Mouse (Mus musculus) heart, embryonic 16.5 days (tissue): ENCODE measurements around the gene Lgals7. TPM values are rescaled to one million over a fixed set of nuclear protein-coding genes. Genes with fewer than 3 reads are reported as not detected.
A peak's percentile ranks its signal among the peaks of the same experiment; 100 is the strongest.

Source experiments
- ATAC-seq: fragments of 200-750 bp; cut with Nextera tagmentation; replicated peaks from 2 replicates; pipeline ENCODE4 v1.8.0; 2017; ENCODE audit warnings: moderate number of reproducible peaks; ENCODE audit not compliant: insufficient read depth, low FRiP score; ENCODE audit errors: extremely low read depth
- H3K27ac ChIP-seq: fragments of 300-500 bp; sonication (generic); 2 replicates; pipeline ENCODE4 v1.5.1; 2014; ENCODE audit warnings: mild to moderate bottlenecking, low read length, control low read depth, moderate library complexity
- H3K27me3 ChIP-seq: fragments of 300-500 bp; sonication (generic); 2 replicates; pipeline ENCODE4 v1.6.1; 2014; ENCODE audit warnings: low read length, mixed read lengths; ENCODE audit not compliant: control insufficient read depth, insufficient read depth
- H3K36me3 ChIP-seq: fragments of 300-500 bp; sonication (generic); 2 replicates; pipeline ENCODE4 v1.6.1; 2014; ENCODE audit not compliant: control insufficient read depth, insufficient read depth
- H3K4me1 ChIP-seq: fragments of 300-500 bp; sonication (generic); 2 replicates; pipeline ENCODE4 v1.6.1; 2014; ENCODE audit warnings: low read length, mixed read lengths; ENCODE audit not compliant: control insufficient read depth, insufficient read depth
- H3K4me2 ChIP-seq: fragments of 300-500 bp; sonication (generic); 2 replicates; pipeline ENCODE4 v1.6.1; 2014; ENCODE audit warnings: low read depth, mild to moderate bottlenecking, control low read depth, low read length
- H3K4me3 ChIP-seq: fragments of 300-500 bp; sonication (generic); 2 replicates; pipeline ENCODE4 v1.5.1; 2014; ENCODE audit warnings: mild to moderate bottlenecking, control low read depth, low read length
- H3K9ac ChIP-seq: fragments of 300-500 bp; sonication (generic); 2 replicates; pipeline ENCODE4 v1.6.1; 2014; ENCODE audit warnings: low read length, control low read depth
- H3K9me3 ChIP-seq: fragments of 300-500 bp; sonication (generic); replicated peaks from 2 replicates; pipeline ENCODE4 v1.6.1; 2016; ENCODE audit warnings: low read length; ENCODE audit not compliant: control insufficient read depth
- WGBS: fragments of 180-500 bp; shearing (Covaris S2); extraction: QIAGEN DNeasy Blood & Tissue Kit; methylation state at CpG from one replicate; pipeline ENCODE4 v1.1.7; 2014; 5-methylcytosine and 5-hydroxymethylcytosine counted together
- polyA plus RNA-seq: library from polyadenylated mRNA; unstranded; fragments of >200 nt; fragmentation: Nextera tagmentation; extraction: Ambion mirVana; gene quantifications from 2 replicates; pipeline ENCODE4 v1.2.1, GENCODE M21; 2015

The Lgals7 gene
- polyA plus RNA-seq, 1 experiment from 2014 or later = 2.1 TPM

DNA sequence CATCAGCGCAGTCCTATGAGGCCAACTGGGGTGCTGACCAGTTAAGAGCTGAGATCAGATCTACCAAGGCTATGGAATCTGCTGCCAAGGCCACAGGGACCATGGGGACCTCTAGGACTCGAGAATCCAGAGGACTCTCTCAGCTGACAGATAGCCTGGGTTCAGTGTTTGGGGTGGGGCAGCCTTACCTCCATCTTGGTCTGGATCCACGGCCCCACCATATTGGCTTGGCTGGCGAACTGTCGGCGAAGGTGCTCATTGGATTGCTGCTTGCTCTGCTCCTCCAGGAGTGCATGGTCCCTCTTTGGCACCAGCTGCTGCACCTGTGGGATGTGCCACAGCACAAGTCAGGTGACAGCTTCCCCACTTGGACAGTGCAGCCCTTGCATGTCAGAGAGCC, 34.0 kb downstream of the Lgals7 start:
- Histone ChIP-seq H3K9ac (no peak overlapping the region), H3K4me2 (no peak overlapping the region), H3K9me3 (no peaks in the 10 kb centered on the region), H3K27ac (no peak overlapping the region), H3K27me3 (no peaks in the 10 kb centered on the region), H3K36me3 (peaks cover 91% of the 10 kb centered on the region), H3K4me3 (no peak overlapping the region), H3K4me1 (peaks cover 27% of the 10 kb centered on the region)
- no peak for ATAC-seq
- WGBS = 91% methylated on average over 6 of the region's 6 CpGs

DNA sequence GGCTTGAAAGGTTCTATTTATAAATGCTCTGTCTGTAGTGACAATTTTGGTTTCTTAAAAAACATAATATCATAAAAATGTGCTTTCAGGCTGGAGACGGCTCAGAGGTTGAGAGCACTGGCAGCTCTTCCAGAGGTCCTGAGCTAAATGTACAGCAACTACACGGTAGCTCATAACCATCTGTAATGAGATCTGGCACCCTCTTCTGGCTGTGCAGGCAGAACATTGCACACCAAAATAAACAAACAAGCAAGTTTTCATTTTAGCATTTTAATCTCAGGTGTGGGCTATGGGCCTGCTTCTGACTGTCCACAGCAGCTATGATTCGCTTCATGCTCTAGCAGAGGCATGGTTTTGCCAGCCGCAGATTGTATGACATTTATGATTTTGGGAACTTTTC, 36.3 kb downstream of the Lgals7 start:
- Histone ChIP-seq H3K9ac (no peak overlapping the region), H3K4me3 (no peak overlapping the region), H3K4me2 (no peak overlapping the region), H3K36me3 (peaks cover 96% of the 10 kb centered on the region), H3K9me3 (no peaks in the 10 kb centered on the region), H3K4me1 (peaks cover 34% of the 10 kb centered on the region), H3K27me3 (no peaks in the 10 kb centered on the region), H3K27ac (no peak overlapping the region)
- ATAC-seq = no peak
- 73% methylated on average over 4 of the region's 4 CpGs for WGBS

DNA sequence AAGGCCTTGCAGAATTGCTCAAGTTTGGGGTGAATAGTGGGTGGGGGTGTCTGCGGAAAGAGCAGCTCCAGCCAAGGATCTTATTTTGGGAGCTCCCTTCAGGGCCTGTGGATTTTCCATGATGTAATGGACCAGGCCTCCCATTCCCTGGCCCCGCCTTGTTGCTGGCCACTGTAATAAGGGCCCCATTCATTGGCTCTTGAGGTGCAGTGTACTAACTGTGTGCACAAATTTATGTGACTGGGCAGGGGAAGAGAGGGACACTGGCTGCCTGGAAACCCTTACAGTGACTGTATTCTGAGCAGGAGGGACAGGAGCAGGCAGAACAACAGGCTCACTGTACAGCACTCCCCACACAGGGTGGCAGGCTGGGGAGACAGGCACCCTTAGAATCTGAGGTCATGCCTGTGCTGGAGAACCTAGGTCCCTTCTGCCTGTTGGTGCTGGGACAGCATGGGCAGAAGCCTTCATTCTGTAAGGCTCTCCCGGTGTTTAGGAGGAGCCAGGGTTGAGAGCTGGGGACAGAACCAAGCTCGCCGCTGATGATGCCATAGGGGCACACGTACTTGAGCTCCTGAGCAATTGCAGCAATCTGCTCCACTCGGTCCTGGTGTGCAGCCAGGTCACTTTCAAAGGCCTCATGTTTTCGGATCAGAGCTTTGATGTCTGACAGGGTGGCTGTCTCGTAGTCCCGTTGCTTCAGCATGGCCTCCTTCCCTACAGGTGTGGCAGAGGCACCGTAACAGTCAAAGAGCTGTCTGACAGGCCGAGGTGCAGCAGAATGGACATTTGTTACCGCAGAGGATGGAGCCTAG, 37.9 kb downstream of the Lgals7 start:
- no peak overlapping the region for H3K4me2 ChIP-seq
- no peak overlapping the region for H3K4me3 ChIP-seq
- WGBS = 70% methylated on average over 13 of the region's 13 CpGs
- H3K36me3 ChIP-seq = peaks cover 95% of the 10 kb centered on the region
- H3K27me3 ChIP-seq = no peaks in the 10 kb centered on the region
- H3K9me3 ChIP-seq = no peaks in the 10 kb centered on the region
- H3K4me1 ChIP-seq = peaks cover 28% of the 10 kb centered on the region
- H3K27ac ChIP-seq = peak overlapping the region; percentile 76
- peak overlapping the region; percentile 12 for H3K9ac ChIP-seq
- peak; percentile 68 for ATAC-seq

DNA sequence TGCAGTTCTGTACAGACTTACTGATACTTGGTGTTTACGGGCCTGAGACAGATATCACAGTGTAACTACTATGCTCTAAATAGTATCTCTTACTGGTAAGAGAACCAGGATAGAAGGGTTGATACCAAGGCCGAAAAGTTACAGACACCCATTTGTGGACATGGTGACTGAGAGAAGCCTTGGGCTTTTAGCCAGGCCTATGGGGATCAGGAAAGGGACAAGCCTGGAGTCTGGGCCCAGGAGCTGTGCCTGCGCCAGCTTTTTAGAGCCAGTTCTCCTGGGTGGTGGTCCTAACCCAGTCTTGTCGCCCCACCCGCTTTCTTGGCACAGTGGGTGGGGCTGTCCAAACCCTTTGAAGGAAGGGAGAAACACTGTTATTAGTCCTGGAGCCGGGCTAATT, 38.5 kb downstream of the Lgals7 start:
- 0 out of 2 replicates have a peak overlapping the region, but pooled peaks have one; percentile 25 for H3K9ac ChIP-seq

DNA sequence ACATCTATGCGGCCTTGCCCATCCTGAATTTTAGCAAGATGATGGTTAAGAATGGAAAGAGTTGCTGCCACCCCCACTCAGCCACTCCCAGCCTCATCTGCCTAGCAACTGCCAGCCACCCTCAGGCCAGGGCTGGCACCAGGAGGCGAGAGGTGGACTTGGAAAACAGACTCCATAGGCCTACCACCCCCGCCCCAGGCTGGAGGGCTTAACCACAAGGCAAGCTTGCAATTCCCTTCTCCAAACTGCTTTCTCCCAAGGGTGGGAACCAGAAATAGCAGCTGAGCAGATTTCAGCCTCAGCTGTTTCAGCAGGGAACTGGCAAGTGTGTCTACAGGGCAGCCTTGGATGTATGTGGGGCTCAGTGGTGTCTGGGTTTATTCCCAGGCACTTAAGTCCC, 39.2 kb downstream of the Lgals7 start:
- peaks cover 95% of the 10 kb centered on the region for H3K36me3 ChIP-seq
- no peak for ATAC-seq
- H3K9ac ChIP-seq = no peak overlapping the region
- peak overlapping the region; percentile 76 for H3K27ac ChIP-seq
- 85% methylated on average over 3 of the region's 3 CpGs for WGBS
- H3K4me2 ChIP-seq = no peak overlapping the region
- peaks cover 26% of the 10 kb centered on the region for H3K4me1 ChIP-seq
- no peaks in the 10 kb centered on the region for H3K27me3 ChIP-seq
- H3K4me3 ChIP-seq = no peak overlapping the region
- no peaks in the 10 kb centered on the region for H3K9me3 ChIP-seq

More for the DNA sequence above, 38.5 kb downstream of the Lgals7 start:
- 81% methylated on average over 6 of the region's 6 CpGs for WGBS
- H3K27ac ChIP-seq = peak overlapping the region; percentile 76
- ATAC-seq = no peak
- H3K4me3 ChIP-seq = no peak overlapping the region
- no peaks in the 10 kb centered on the region for H3K9me3 ChIP-seq
- H3K27me3 ChIP-seq = no peaks in the 10 kb centered on the region
- H3K36me3 ChIP-seq = peaks cover 95% of the 10 kb centered on the region
- peaks cover 26% of the 10 kb centered on the region for H3K4me1 ChIP-seq
- no peak overlapping the region for H3K4me2 ChIP-seq

DNA sequence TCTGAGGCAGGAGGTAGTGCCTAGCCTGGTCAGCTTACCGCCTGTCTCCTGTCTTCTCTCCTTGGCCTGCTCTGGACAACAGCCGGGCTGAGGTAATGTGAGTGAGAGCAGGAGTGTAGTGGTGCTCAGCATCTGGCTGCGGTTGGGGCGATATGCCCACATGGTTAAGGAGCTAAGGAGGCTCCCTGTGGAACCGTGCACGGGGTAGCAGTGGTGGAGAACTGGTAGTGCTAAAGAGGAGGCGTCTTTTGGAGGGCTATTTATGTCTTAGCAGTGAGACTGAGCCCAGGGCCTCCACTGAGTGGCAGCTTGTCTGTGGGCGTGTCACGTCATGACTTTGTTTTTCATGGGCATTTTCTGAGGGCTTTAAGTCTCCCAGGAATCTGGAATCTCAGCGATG, 40.1 kb downstream of the Lgals7 start:
- Histone ChIP-seq H3K27ac (peak overlapping the region; percentile 76), H3K9me3 (no peaks in the 10 kb centered on the region), H3K4me1 (peaks cover 26% of the 10 kb centered on the region), H3K9ac (no peak overlapping the region), H3K4me2 (no peak overlapping the region), H3K4me3 (no peak overlapping the region), H3K27me3 (no peaks in the 10 kb centered on the region), H3K36me3 (peaks cover 94% of the 10 kb centered on the region)
- WGBS = 61% methylated on average over 10 of the region's 10 CpGs
- no peak for ATAC-seq

DNA sequence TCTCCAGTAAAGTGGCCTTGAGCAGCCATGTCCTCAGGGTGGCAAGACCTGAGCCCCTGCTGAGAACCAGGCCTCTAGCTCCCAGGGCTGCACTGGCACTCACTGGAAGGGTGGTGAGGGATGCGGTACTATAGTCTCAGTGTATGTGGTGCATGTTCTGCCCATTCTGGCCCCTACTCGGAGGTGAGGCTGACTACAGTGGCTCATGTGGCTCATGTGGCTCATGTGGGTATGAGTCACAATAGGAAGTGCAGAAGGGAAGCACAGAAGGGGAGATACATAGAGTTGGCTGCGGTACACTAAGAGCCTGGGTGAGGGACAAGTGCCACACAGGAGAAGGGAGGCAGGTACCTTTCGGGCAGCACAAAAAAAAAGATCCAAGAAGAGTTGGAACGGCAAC, 43.5 kb downstream of the Lgals7 start:
- WGBS = 92% methylated on average over 5 of the region's 5 CpGs
- H3K27ac ChIP-seq = no peak overlapping the region

DNA sequence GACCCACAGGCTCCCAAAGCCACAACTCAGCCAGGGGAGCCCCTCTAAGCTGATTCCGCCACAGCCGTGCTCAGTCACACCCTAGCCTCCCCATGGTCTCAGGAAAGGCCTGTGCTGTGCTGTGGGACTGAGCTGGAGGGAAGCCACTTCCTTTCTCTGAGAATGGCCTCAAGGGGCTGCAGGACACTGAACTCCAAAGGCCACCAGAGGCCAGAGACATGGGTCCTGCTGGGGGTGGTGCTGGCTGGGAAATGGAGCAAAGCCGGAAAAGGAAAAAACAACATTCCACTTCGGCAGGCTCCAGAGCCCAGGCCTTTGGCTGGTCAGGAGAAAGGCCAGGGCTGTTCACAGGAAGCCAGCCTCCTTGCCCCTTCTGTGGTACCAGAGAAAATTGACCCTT, 48.0 kb downstream of the Lgals7 start:
- H3K9ac ChIP-seq = no peak overlapping the region
- WGBS = 43% methylated on average over 4 of the region's 4 CpGs

More for the DNA sequence above, 43.5 kb downstream of the Lgals7 start:
- Histone ChIP-seq H3K36me3 (peaks cover 93% of the 10 kb centered on the region), H3K4me2 (no peak overlapping the region), H3K9me3 (no peaks in the 10 kb centered on the region), H3K4me1 (peaks cover 22% of the 10 kb centered on the region), H3K27me3 (no peaks in the 10 kb centered on the region), H3K9ac (no peak overlapping the region), H3K4me3 (no peak overlapping the region)
- no peak for ATAC-seq

DNA sequence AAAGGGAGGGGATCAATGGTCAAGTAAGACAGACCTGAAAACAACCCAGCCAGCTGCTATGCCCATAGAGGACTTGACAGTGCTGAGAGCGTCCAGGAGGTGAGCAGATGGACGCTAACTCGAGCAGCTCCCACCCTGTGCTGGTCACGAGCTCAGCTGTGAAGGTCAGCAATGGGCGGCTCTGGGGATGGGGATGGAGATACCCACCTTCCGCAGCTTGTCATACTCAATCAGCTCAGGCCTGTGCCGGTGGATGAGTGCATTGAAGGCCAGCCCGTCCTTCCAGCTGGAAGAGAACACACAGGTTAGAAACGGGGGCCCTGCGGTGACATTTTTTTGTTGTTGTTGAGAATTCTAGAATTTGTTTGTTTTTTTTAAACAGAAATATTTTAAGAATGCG, 49.5 kb downstream of the Lgals7 start:
- H3K4me3 ChIP-seq = no peak overlapping the region
- H3K9me3 ChIP-seq = no peaks in the 10 kb centered on the region
- no peaks in the 10 kb centered on the region for H3K27me3 ChIP-seq
- no peak overlapping the region for H3K9ac ChIP-seq
- no peak overlapping the region for H3K4me2 ChIP-seq
- H3K4me1 ChIP-seq = peaks cover 13% of the 10 kb centered on the region
- peak overlapping the region; percentile 76 for H3K27ac ChIP-seq
- WGBS = 79% methylated on average over 11 of the region's 11 CpGs
- peaks cover 87% of the 10 kb centered on the region for H3K36me3 ChIP-seq
- no peak for ATAC-seq

More for the DNA sequence above, 48.0 kb downstream of the Lgals7 start:
- Histone ChIP-seq H3K27ac (peak overlapping the region; percentile 76), H3K4me2 (no peak overlapping the region), H3K36me3 (peaks cover 90% of the 10 kb centered on the region), H3K9me3 (no peaks in the 10 kb centered on the region), H3K4me3 (no peak overlapping the region), H3K4me1 (peaks cover 6% of the 10 kb centered on the region), H3K27me3 (no peaks in the 10 kb centered on the region)
- peak; percentile 69 for ATAC-seq
